In genomic region chr2:152741153-152742041, GRCm38 (mm10) we compare ENCODE assay signal across 8 mouse cellular contexts. TPM values are rescaled to one million over a fixed set of nuclear protein-coding genes. Genes with fewer than 3 reads are reported as not detected.
DNase-seq lines count a peak whose midpoint lies in the region; ATAC-seq and TF ChIP-seq lines count a peak whose summit lies in the region.

No protein-coding gene starts in this region.

- no peaks in the 10 kb centered on the region for H3K36me3 ChIP-seq in hindbrain, embryonic 11.5 days (ENCODE audit: control insufficient read depth, insufficient read depth, low read length)
- no peaks in the 10 kb centered on the region for H3K36me3 ChIP-seq in limb, embryonic 15.5 days
- no peaks in the 10 kb centered on the region for H3K36me3 ChIP-seq in midbrain, embryonic 14.5 days (ENCODE audit: control insufficient read depth, insufficient read depth, low read length)

- H3K4me2 ChIP-seq in hindbrain, embryonic 11.5 days (replicated peaks; ENCODE audit: low read depth, low read length), result no peak overlapping the region
- peak overlapping the region; percentile 23 for H3K4me2 ChIP-seq in limb, embryonic 15.5 days
- peak overlapping the region; percentile 13; the same call in 1 of the 2 replicates for H3K4me2 ChIP-seq in midbrain, embryonic 14.5 days (ENCODE audit: low read length)

- H3K4me3 ChIP-seq in cerebellum, adult 2 months (replicated peaks; ENCODE audit: insufficient read depth, low read depth, low read length), result no peak overlapping the region
- no peak overlapping the region for H3K4me3 ChIP-seq in hindbrain, embryonic 11.5 days (ENCODE audit: low read depth, low read length)
- H3K4me3 ChIP-seq in limb, embryonic 15.5 days, result no peak overlapping the region
- no peak overlapping the region for H3K4me3 ChIP-seq in midbrain, embryonic 14.5 days (replicated peaks; ENCODE audit: low read depth, low read length)

- peaks cover 14% of the 10 kb centered on the region; the same call in 1 of the 2 replicates for H3K4me1 ChIP-seq in cerebellum, adult 2 months (ENCODE audit: control insufficient read depth, insufficient read depth, low read length)
- H3K4me1 ChIP-seq in hindbrain, embryonic 11.5 days (replicated peaks; ENCODE audit: control insufficient read depth, insufficient read depth, low read length), result peaks cover 6% of the 10 kb centered on the region
- H3K4me1 ChIP-seq in limb, embryonic 15.5 days, result peaks cover 53% of the 10 kb centered on the region
- H3K4me1 ChIP-seq in midbrain, embryonic 14.5 days (ENCODE audit: control insufficient read depth, insufficient read depth, low read length), result peaks cover 24% of the 10 kb centered on the region

- peak; percentile 64 to 72 for DNase-seq in cerebellum, postnatal 10 days
- DNase-seq in cerebellum, adult 2 months, result no peak
- peak; percentile 93 for DNase-seq in NIH3T3 (ENCODE audit: low read depth)
- peak; percentile 81 for DNase-seq in fat pad, adult 2 months (ENCODE audit: extremely low read depth, low read depth, low spot score)
- peak; percentile 54 for DNase-seq in hindbrain, embryonic 11.5 days (ENCODE audit: low spot score)
- DNase-seq in midbrain, embryonic 14.5 days, result peak; percentile 75
- peak; percentile 70 to 80 for DNase-seq in urinary bladder, postnatal 4 days (ENCODE audit: low spot score in 2 of 2)

- ATAC-seq in hindbrain, embryonic 11.5 days (ENCODE audit: low FRiP score), result no peak
- ATAC-seq in limb, embryonic 15.5 days (ENCODE audit: insufficient number of reproducible peaks, low FRiP score, low TSS enrichment, low read depth), result no peak
- 0 out of 2 replicates have a peak, but pooled peaks have one; percentile 29 for ATAC-seq in midbrain, embryonic 14.5 days (ENCODE audit: low FRiP score, low TSS enrichment)

- H3K27ac ChIP-seq in cerebellum, adult 2 months (ENCODE audit: insufficient read depth, low read length), result no peak overlapping the region
- peak overlapping the region; percentile 7; the same call in 1 of the 2 replicates for H3K27ac ChIP-seq in hindbrain, embryonic 11.5 days (ENCODE audit: low read depth, low read length)
- H3K27ac ChIP-seq in limb, embryonic 15.5 days, result peak overlapping the region; percentile 70
- no peak overlapping the region for H3K27ac ChIP-seq in midbrain, embryonic 14.5 days (replicated peaks; ENCODE audit: low read depth, low read length)

- WGBS in cerebellum, adult 2 months, result 60% methylated on average over 14 of the region's 14 CpGs
- WGBS in hindbrain, embryonic 11.5 days, result 57% methylated on average over 14 of the region's 14 CpGs
- 25% methylated on average over 14 of the region's 14 CpGs for WGBS in limb, embryonic 15.5 days
- WGBS in midbrain, embryonic 14.5 days, result 53% methylated on average over 14 of the region's 14 CpGs

- H3K9me3 ChIP-seq in hindbrain, embryonic 11.5 days (ENCODE audit: control insufficient read depth, low read length), result no peaks in the 10 kb centered on the region
- H3K9me3 ChIP-seq in limb, embryonic 15.5 days, result no peaks in the 10 kb centered on the region
- H3K9me3 ChIP-seq in midbrain, embryonic 14.5 days (ENCODE audit: control insufficient read depth, low read length), result no peaks in the 10 kb centered on the region

- no peak for TF ChIP-seq POLR2A in cerebellum, adult 2 months (IDR thresholded peaks at IDR 0.05; ENCODE audit: borderline replicate concordance, insufficient read depth, low read length)

- H3K9ac ChIP-seq in hindbrain, embryonic 11.5 days (ENCODE audit: low read depth, low read length), result no peak overlapping the region
- no peak overlapping the region for H3K9ac ChIP-seq in limb, embryonic 15.5 days
- H3K9ac ChIP-seq in midbrain, embryonic 14.5 days (replicated peaks; ENCODE audit: low read length), result no peak overlapping the region

- TF ChIP-seq CTCF in cerebellum, adult 2 months (IDR thresholded peaks at IDR 0.05; ENCODE audit: borderline replicate concordance, insufficient read depth, low read depth, low read length), result no peak

- no peaks in the 10 kb centered on the region for H3K27me3 ChIP-seq in cerebellum, adult 2 months (ENCODE audit: control insufficient read depth, insufficient read depth, low read length)
- no peaks in the 10 kb centered on the region for H3K27me3 ChIP-seq in hindbrain, embryonic 11.5 days (ENCODE audit: control insufficient read depth, insufficient read depth, low read length)
- no peaks in the 10 kb centered on the region for H3K27me3 ChIP-seq in limb, embryonic 15.5 days
- H3K27me3 ChIP-seq in midbrain, embryonic 14.5 days (ENCODE audit: control insufficient read depth, insufficient read depth, low read length), result no peaks in the 10 kb centered on the region

RNA-seq across cellular contexts. Expression of gene Id1, which starts 5.3 kb away (rescaled TPM):
- polyA plus RNA-seq in cerebellum, adult 2 months (2012; rRNA removed), result 63.8 and 68.7 TPM in 2 replicates
- polyA plus RNA-seq in hindbrain, embryonic 11.5 days (2014; fragmentation: Nextera tagmentation; extraction: Ambion mirVana), result 166 and 168 TPM in 2 replicates
- polyA plus RNA-seq in limb, embryonic 15.5 days (2015; fragmentation: Nextera tagmentation; extraction: Ambion mirVana), result 167 and 168 TPM in 2 replicates
- polyA plus RNA-seq in midbrain, embryonic 14.5 days (2014; fragmentation: Nextera tagmentation; extraction: Ambion mirVana), result 33.5 and 38.8 TPM in 2 replicates

RNA-seq across cellular contexts. Expression of gene Cox4i2, which starts 12.6 kb away (rescaled TPM):
- 9.2 and 9.7 TPM in 2 replicates for polyA plus RNA-seq in cerebellum, adult 2 months (2012; rRNA removed)
- polyA plus RNA-seq in hindbrain, embryonic 11.5 days (2014; fragmentation: Nextera tagmentation; extraction: Ambion mirVana), result 4.1 and 4.4 TPM in 2 replicates
- polyA plus RNA-seq in limb, embryonic 15.5 days (2015; fragmentation: Nextera tagmentation; extraction: Ambion mirVana), result 33.9 and 36.2 TPM in 2 replicates
- polyA plus RNA-seq in midbrain, embryonic 14.5 days (2014; fragmentation: Nextera tagmentation; extraction: Ambion mirVana), result 5.4 and 5.6 TPM in 2 replicates

RNA-seq across cellular contexts. Expression of gene Mcts2, which starts 54.6 kb away (rescaled TPM):
- 19.2 and 19.9 TPM in 2 replicates for polyA plus RNA-seq in cerebellum, adult 2 months (2012; rRNA removed)
- polyA plus RNA-seq in hindbrain, embryonic 11.5 days (2014; fragmentation: Nextera tagmentation; extraction: Ambion mirVana), result 43.9 and 48.5 TPM in 2 replicates
- 22.0 and 24.2 TPM in 2 replicates for polyA plus RNA-seq in limb, embryonic 15.5 days (2015; fragmentation: Nextera tagmentation; extraction: Ambion mirVana)
- polyA plus RNA-seq in midbrain, embryonic 14.5 days (2014; fragmentation: Nextera tagmentation; extraction: Ambion mirVana), result 39.9 and 41.4 TPM in 2 replicates

Comparison
In these comparisons a context has a peak if more than half of its experiments do, and no peak if none do; other contexts are left out.
1. DNase-seq: peak in cerebellum, postnatal 10 days (2 of 2), NIH3T3 (single experiment), fat pad, adult 2 months (single experiment), hindbrain, embryonic 11.5 days (single experiment), midbrain, embryonic 14.5 days (single experiment) and urinary bladder, postnatal 4 days (2 of 2); none in cerebellum, adult 2 months (0 of 2).
2. H3K27ac ChIP-seq: peak in hindbrain, embryonic 11.5 days (single experiment) and limb, embryonic 15.5 days (single experiment); none in cerebellum, adult 2 months (single experiment) and midbrain, embryonic 14.5 days (single experiment).